Mouse (Mus musculus) left cerebral cortex, postnatal 36 days (tissue): Measurements from ENCODE around the gene Ccdc77. TPM values are rescaled to one million over a fixed set of nuclear protein-coding genes. Genes with fewer than 3 reads are reported as not detected.
A peak's percentile ranks its signal among the peaks of the same experiment; 100 is the strongest.
"Not testable (repeated sequence)": the region's sequence is repeated elsewhere in the genome, so short reads cannot be mapped to it uniquely, and the experiment has no call there.

Source experiments
- DNase-seq, 2 experiments: peaks; one replicate each; pipeline ENCODE4 v3.0.0; 2021 to 2022; ENCODE audit warnings: low spot score in 2 of 2, mixed read lengths in 1 of 2
- intact Hi-C: fragments of 180-260 bp; cut with DNase I; formaldehyde crosslinking; loops from one replicate; pipeline ENCODE4 v1.15.1; 2025
- total RNA-seq, 2 experiments: library from RNA; stranded (reverse); gene quantifications; 2 replicates each; pipeline ENCODE4 v1.2.3; 2021

Gene Ccdc77
- total RNA-seq, 2 experiments from 2014 or later = 3.1 to 7.5 TPM

GRCm38 (mm10) chr6:120318303-120318940 lies 45.8 kb downstream of the Ccdc77 start:
- no peak for DNase-seq
- intact Hi-C loops = no loop called here

DNA sequence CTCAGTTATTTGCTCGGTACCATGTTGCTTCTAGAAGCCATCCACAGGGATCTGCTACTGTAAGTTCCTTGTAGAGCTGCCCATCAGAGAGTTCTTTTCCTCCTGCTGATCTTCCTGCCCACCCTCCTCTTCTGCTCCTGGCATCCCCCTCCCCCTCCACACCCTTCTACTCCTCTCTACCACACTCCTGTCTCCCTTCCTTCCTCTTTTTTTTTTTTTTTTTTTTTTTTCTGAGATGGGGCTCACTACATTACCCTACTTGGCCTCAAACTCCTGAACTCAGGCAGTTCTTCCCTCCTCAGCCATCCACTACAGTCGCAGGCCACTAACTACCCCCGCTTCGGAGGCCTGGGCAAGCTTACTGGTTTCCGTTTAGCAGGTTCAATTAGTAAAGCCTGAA lies 51.7 kb downstream of the Ccdc77 start:
- DNase-seq = no peak
- intact Hi-C loops = no loop called here

GRCm38 (mm10) chr6:120309787-120310186 lies 54.4 kb downstream of the Ccdc77 start:
- DNase-seq = no peak
- intact Hi-C loops = no loop called here

DNA sequence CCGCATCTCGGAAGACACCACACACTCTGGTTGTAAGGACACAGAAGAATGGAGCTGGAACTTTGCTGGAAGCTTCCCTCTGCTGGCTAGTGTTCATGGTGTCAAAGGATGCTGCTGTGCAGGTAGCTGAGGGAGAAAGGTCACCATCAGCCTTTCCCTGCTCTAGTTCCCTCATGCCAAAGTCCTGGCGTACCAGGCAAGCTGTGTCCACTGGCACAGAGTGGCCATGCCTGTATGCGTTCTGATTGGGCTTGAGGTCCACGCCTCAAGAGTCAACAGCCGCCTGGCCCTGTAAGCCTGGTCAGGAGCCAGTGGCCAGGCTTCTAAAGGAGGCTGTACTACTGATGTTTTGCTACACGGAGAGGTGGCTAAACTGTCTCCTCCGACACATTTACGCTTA lies 54.8 kb downstream of the Ccdc77 start:
- intact Hi-C loops = no loop called here
- no peak for DNase-seq

- intact Hi-C loops = no loop called here
- DNase-seq = no peak
Measured at GRCm38 (mm10) chr6:120306859-120307594, 57.1 kb downstream of the Ccdc77 start.

- DNase-seq = no peak
- intact Hi-C loops = no loop called here
Measured at GRCm38 (mm10) chr6:120302755-120303316, 61.3 kb downstream of the Ccdc77 start.

GRCm38 (mm10) chr6:120301137-120301536 lies 63.0 kb downstream of the Ccdc77 start:
- peak; percentile 23 to 26 for DNase-seq
- intact Hi-C loops = loop anchor here (1.0 kb wide), 1 partner anchor 79 kb away; no protein-coding TSS in a partner anchor

- DNase-seq, intact Hi-C loops: not testable (repeated sequence)
Measured at GRCm38 (mm10) chr6:120296589-120296988, 67.6 kb downstream of the Ccdc77 start.

DNA sequence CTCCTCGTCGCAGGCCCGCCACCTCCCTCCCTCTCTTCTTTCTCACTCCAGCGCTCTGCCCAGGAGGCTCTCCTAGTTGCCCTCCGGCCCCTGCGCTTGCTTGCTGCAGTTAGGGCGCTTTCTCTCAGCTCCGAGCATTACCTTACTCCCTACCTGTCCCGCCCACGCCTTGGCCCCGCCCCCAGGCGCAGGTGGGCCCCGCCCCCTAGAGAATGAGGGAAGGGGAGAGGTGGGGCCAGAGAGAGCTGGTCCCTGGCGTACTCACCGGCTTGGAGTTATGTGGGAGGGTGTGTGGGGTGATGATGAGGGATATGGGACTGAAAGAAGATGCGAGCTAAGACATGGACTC lies 69.4 kb downstream of the Ccdc77 start:
- peak in 1 of 2 experiments; percentile 53 for DNase-seq
- intact Hi-C loops = no loop called here

DNA sequence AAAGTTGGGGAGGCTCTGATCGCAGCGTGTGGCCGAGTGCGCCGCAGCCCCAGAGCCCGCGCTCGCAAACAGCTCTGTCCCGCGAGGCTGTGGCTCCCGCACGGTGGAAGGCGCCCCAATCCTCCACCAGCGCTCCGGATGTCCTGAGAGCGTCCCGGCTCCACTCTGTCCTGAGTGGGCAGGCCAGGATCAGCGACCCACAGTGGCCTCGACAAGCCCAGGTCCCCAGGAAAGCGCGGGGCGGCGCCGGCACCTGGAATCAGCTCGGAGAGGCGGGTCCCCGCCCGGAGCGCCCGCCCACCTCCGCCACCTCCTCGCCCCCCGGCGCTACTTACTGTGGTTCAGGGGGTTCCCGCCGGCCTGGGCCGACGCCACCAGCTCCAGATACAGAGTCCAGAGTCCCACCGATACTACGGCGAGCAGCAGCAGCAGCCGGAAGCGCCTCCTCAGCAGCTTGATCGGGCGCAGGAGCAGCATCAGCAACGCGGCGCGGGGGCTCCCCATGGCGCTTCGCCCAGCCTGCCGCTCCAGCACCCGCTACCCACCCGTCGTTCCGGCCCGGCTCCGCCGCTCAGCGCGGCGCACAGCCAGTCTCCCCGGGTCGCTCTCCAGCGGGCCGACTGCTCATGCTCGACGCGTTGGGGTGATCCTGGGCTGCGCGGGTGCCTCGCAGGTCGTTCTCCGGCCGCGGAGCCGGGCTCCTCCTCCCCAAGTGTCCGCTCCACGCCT lies 70.0 kb downstream of the Ccdc77 start, which contains the start of the genes D330020A13Rik and B4galnt3:
D330020A13Rik (plus strand) TSS at position 309 of the 729 bp plus-strand sequence.
B4galnt3 (minus strand) TSS at position 504 of the 729 bp plus-strand sequence.
- intact Hi-C loops = no loop called here
- peak; percentile 62 to 72 for DNase-seq

DNA sequence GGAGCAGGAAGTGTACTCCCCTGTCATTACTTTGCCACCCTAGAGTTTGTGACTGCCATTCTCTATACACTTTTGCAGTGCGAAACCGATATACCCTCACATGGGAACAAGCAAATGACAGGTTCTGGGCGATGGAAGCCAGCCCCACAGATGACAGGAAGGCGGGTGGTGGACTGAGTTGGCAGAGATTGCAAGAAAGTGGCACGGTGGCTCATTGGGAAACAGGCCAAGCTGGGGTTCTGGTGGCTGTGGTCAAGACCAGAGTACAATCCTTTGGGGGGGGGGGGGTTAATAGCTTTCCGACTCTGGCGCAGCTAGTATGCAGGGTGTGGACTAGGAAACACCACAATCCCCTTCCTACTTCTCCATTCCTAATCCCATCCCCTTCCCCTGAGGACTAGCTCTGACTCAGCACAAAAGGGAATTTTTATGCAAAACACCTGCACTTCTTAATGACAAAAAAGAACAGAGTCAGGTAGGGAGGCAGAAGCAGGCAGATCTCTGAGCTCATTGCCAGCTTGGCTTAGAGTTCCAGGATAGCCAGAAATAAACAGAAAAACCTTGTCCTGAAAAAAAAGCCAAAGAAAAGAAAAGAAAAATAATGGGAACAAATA lies 72.7 kb downstream of the Ccdc77 start:
- no peak for DNase-seq

GRCm38 (mm10) chr6:120289430-120289829 lies 74.7 kb downstream of the Ccdc77 start:
- no peak for DNase-seq
- intact Hi-C loops = no loop called here

More for the DNA sequence above, 72.7 kb downstream of the Ccdc77 start:
- intact Hi-C loops = no loop called here

DNA sequence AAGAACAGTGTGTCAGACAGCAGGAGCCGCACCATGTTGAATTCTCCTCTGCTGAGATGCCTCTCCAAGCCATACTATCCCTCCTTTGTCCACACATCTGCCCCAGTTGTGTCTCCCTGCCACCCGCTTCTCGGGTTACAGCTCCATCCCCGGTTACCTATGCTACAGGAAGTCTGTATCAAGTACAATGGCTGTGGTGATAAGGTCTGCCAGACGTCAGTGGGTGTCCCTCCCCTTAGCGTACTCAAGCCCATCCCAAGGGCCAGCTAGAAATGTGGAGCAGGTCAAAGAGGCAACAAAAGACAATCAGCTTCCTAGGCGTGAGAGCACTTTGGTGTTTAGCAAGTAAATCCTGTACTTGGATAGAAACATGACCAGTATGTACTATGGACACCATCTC lies 75.6 kb downstream of the Ccdc77 start:
- no peak for DNase-seq
- intact Hi-C loops = no loop called here

DNA sequence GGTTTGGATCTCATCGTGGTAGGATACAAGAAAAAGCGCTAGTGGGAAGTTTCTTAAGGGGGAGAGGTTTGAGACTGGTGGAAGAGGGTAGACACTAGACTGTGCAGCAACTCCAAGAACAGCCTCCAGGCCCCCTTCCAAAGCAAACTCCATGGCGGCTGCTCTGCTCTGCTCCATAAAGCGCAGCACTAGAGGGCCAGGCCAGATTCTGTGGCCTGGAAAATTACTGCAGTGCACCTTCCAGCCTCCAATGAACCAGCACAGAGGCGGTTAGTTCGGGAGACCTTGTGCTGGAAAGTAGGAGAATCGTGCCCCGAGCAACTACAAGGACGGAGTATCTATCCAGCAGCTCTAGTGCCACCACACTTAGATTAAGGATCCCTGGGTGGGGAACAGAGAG lies 76.9 kb downstream of the Ccdc77 start:
- DNase-seq = no peak
- intact Hi-C loops = no loop called here

DNA sequence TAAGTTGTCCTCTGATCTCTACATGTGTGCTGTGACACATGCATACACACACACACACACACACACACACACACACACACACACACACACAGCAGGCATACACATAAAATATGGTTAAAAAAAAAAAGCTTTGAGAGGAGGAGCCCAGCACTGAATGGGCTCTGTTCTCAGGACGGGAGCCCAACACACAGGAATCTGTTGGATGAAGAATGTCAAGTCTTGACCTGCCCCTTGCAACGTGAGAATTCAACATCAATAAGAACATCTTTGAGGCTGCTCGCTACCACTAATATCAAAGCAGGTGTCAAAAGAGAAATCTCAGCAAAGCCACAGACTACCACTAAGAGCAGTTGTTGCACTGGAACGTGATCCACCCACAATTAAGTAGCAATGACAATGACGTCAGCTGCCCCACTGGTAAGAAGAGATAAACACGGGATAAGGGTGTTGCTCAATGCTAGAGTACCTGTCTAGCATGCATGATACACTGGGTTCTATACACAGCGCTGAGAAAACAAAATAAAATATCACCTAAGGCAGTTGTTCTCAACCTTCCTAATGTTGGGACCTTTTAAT lies 87.2 kb downstream of the Ccdc77 start:
- DNase-seq = no peak
- intact Hi-C loops = no loop called here

DNA sequence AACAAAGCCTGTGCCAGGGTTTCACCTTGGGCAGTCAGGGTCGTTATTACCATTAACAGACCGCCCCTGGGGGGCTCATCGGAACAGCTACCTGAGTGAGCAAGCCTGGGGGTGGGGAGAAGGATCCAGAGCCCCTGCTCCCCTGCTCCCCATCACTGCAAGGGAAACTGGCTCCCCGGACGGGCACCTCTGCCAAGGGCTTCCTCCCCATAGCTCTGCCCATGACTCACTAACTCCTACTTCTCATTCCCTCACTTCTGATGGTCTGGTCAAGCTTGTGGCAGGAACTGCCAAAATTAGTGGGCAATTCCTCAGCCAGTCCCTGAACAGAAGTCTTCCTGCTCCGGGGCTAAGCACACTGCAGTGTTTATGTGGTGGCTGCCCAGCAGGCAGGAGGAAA lies 88.9 kb downstream of the Ccdc77 start:
- intact Hi-C loops = no loop called here

DNA sequence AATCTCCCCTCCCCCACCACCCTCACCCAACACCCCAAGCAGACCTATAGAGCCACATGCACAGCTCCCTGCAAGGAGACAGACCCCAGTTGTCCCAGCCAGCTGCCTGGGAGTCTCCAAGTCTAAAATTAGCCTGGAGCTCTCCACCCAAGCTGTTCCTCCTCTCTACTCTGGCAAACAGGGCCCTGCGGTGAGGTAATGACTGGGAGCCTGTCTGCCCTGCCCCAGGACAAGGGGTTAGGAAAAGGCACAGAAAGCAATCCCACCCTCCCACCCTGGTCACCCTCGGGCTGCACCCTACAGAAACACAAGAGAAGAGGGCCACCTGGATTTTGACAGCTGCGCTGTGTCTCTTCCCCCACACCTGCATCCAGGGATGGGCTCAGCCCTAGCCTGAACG lies 89.3 kb downstream of the Ccdc77 start:
- no peak for DNase-seq
- intact Hi-C loops = no loop called here

More for the DNA sequence above, 88.9 kb downstream of the Ccdc77 start:
- DNase-seq = no peak
